Mouse (Mus musculus) ES-Bruce4 (cell line): ENCODE measurements around the gene Otogl. TPM values are rescaled to one million over a fixed set of nuclear protein-coding genes. Genes with fewer than 3 reads are reported as not detected.

Experiments
- H3K27ac ChIP-seq: 2 replicates; pipeline ENCODE4 v1.5.1; 2012; ENCODE audit warnings: low read length, inconsistent platforms; ENCODE audit not compliant: insufficient read depth
- H3K27me3 ChIP-seq: 2 replicates; pipeline ENCODE4 v1.6.1; 2012; ENCODE audit warnings: mild to moderate bottlenecking, low read length, inconsistent platforms; ENCODE audit not compliant: control insufficient read depth, poor library complexity, insufficient read depth, severe bottlenecking
- H3K36me3 ChIP-seq: 2 replicates; pipeline ENCODE4 v1.6.1; 2012; ENCODE audit warnings: inconsistent platforms, mild to moderate bottlenecking, low read length, moderate library complexity; ENCODE audit not compliant: control insufficient read depth, poor library complexity, insufficient read depth, severe bottlenecking
- H3K4me1 ChIP-seq: one replicate; pipeline ENCODE4 v1.8.1; 2011; ENCODE audit warnings: low read length; ENCODE audit not compliant: control insufficient read depth, insufficient read depth
- H3K4me3 ChIP-seq: 2 replicates; pipeline ENCODE4 v1.5.1; 2011; ENCODE audit warnings: low read depth, mild to moderate bottlenecking, low read length
- H3K9ac ChIP-seq: 2 replicates; pipeline ENCODE4 v1.6.1; 2012; ENCODE audit warnings: low read depth, mild to moderate bottlenecking, inconsistent platforms; ENCODE audit not compliant: poor library complexity, severe bottlenecking
- H3K9me3 ChIP-seq: replicated peaks from 2 replicates; pipeline ENCODE4 v1.6.1; 2012; ENCODE audit warnings: mild to moderate bottlenecking, low read length, inconsistent platforms; ENCODE audit not compliant: control insufficient read depth, poor library complexity, insufficient read depth, severe bottlenecking
- CTCF ChIP-seq: IDR thresholded peaks from one replicate; pipeline ENCODE4 v1.8.1; 2011; ENCODE audit warnings: low read depth, low read length
- EP300 ChIP-seq: IDR thresholded peaks from 2 replicates; pipeline ENCODE4 v1.6.1; 2011; ENCODE audit warnings: low read depth, low read length; ENCODE audit not compliant: insufficient read depth
- POLR2A ChIP-seq: IDR thresholded peaks from one replicate; pipeline ENCODE4 v1.8.1; 2011; ENCODE audit warnings: low read length; ENCODE audit not compliant: insufficient read depth
- polyA plus RNA-seq: library from polyadenylated mRNA; stranded (reverse); fragments of >200 nt; gene quantifications from 2 replicates; pipeline ENCODE4 v1.2.4, GENCODE M21; 2011; ENCODE audit warnings: low read depth; ENCODE audit not compliant: missing spikeins, insufficient read depth, insufficient read length

Otogl gene
- polyA plus RNA-seq, 1 experiment: not detected

- Histone ChIP-seq H3K9me3 (no peaks in the 10 kb centered on the region), H3K27me3 (no peaks in the 10 kb centered on the region), H3K4me3 (no peak overlapping the region), H3K36me3 (no peaks in the 10 kb centered on the region), H3K9ac (no peak overlapping the region), H3K4me1 (no peaks in the 10 kb centered on the region), H3K27ac (no peak overlapping the region)
- TF ChIP-seq POLR2A (no peak), EP300 (no peak), CTCF (no peak)
Observed at GRCm38 (mm10) chr10:107872542-107872941, 39.4 kb downstream of the Otogl start.

GRCm38 (mm10) chr10:107872109-107872508, 39.8 kb downstream of the Otogl start:
- no peaks in the 10 kb centered on the region for H3K27me3 ChIP-seq
- TF ChIP-seq EP300: no peak
- no peak for TF ChIP-seq CTCF
- TF ChIP-seq POLR2A: no peak
- H3K9ac ChIP-seq: no peak overlapping the region
- no peak overlapping the region for H3K4me3 ChIP-seq
- H3K27ac ChIP-seq: no peak overlapping the region
- H3K9me3 ChIP-seq: no peaks in the 10 kb centered on the region
- H3K36me3 ChIP-seq: no peaks in the 10 kb centered on the region
- H3K4me1 ChIP-seq: no peaks in the 10 kb centered on the region

GRCm38 (mm10) chr10:107870540-107870939, 41.4 kb downstream of the Otogl start:
- TF ChIP-seq EP300 (no peak), CTCF (no peak), POLR2A (no peak)

GRCm38 (mm10) chr10:107868904-107869303, 43.0 kb downstream of the Otogl start:
- TF ChIP-seq EP300 (no peak), CTCF (no peak), POLR2A (no peak)
- no peak overlapping the region for H3K4me3 ChIP-seq
- H3K9me3 ChIP-seq: no peaks in the 10 kb centered on the region
- H3K27ac ChIP-seq: no peak overlapping the region
- no peaks in the 10 kb centered on the region for H3K4me1 ChIP-seq
- no peak overlapping the region for H3K9ac ChIP-seq
- H3K27me3 ChIP-seq: no peaks in the 10 kb centered on the region
- H3K36me3 ChIP-seq: no peaks in the 10 kb centered on the region

More at GRCm38 (mm10) chr10:107870540-107870939, 41.4 kb downstream of the Otogl start:
- H3K9ac ChIP-seq: no peak overlapping the region
- H3K27ac ChIP-seq: no peak overlapping the region
- no peaks in the 10 kb centered on the region for H3K27me3 ChIP-seq
- no peaks in the 10 kb centered on the region for H3K36me3 ChIP-seq
- H3K9me3 ChIP-seq: no peaks in the 10 kb centered on the region
- H3K4me1 ChIP-seq: no peaks in the 10 kb centered on the region
- no peak overlapping the region for H3K4me3 ChIP-seq

- no peaks in the 10 kb centered on the region for H3K36me3 ChIP-seq
- H3K27ac ChIP-seq: no peak overlapping the region
- no peak overlapping the region for H3K4me3 ChIP-seq
- H3K4me1 ChIP-seq: no peaks in the 10 kb centered on the region
- TF ChIP-seq POLR2A (no peak), CTCF (no peak), EP300 (no peak)
- no peak overlapping the region for H3K9ac ChIP-seq
- no peaks in the 10 kb centered on the region for H3K27me3 ChIP-seq
- no peaks in the 10 kb centered on the region for H3K9me3 ChIP-seq
Observed at GRCm38 (mm10) chr10:107867414-107867813, 44.5 kb downstream of the Otogl start.

- H3K36me3 ChIP-seq: no peaks in the 10 kb centered on the region
- no peak overlapping the region for H3K27ac ChIP-seq
- no peak overlapping the region for H3K4me3 ChIP-seq
- H3K9ac ChIP-seq: no peak overlapping the region
- no peaks in the 10 kb centered on the region for H3K27me3 ChIP-seq
- TF ChIP-seq POLR2A (no peak), EP300 (no peak), CTCF (no peak)
- H3K9me3 ChIP-seq: no peaks in the 10 kb centered on the region
- H3K4me1 ChIP-seq: no peaks in the 10 kb centered on the region
Observed at GRCm38 (mm10) chr10:107860235-107860917, 51.6 kb downstream of the Otogl start.
